Mouse (Mus musculus) E14TG2a.4 (cell line): ENCODE measurements at regions not wholly inside any gene's neighbourhood (a gene's known extent, or its start where the extent isn't known, plus 50 kb on each side); places are given as distances from the start of the nearest gene placed in this dataset.
"Not testable (repeated sequence)": the region's sequence is repeated elsewhere in the genome, so short reads cannot be mapped to it uniquely, and the experiment has no call there.

ENCODE experiments used
- H3K27me3 ChIP-seq: 2 replicates; pipeline ENCODE4 v1.6.1; 2014; ENCODE audit warnings: low read length, control low read depth; ENCODE audit not compliant: insufficient read depth
- H3K36me3 ChIP-seq: 2 replicates; pipeline ENCODE4 v1.6.1; 2014; ENCODE audit warnings: low read length, control low read depth; ENCODE audit not compliant: insufficient read depth
- H3K4me1 ChIP-seq: replicated peaks from 2 replicates; pipeline ENCODE4 v1.6.1; 2014; ENCODE audit warnings: low read depth, low read length, control low read depth
- H3K4me3 ChIP-seq: replicated peaks from 2 replicates; pipeline ENCODE4 v1.5.1; 2014; ENCODE audit warnings: mild to moderate bottlenecking, low read length
- H3K9me3 ChIP-seq: 2 replicates; pipeline ENCODE4 v1.6.1; 2014; ENCODE audit warnings: low read length, control low read depth
- CTCF ChIP-seq: conservative IDR thresholded peaks from 2 replicates; pipeline ENCODE4 v1.5.1; 2014; ENCODE audit warnings: low read length
- NANOG ChIP-seq: IDR thresholded peaks from 2 replicates; pipeline ENCODE4 v1.6.1; 2014; ENCODE audit warnings: borderline replicate concordance, low read length, mixed read lengths
- POU5F1 ChIP-seq: IDR thresholded peaks from 2 replicates; pipeline ENCODE4 v1.6.1; 2014; ENCODE audit warnings: low read length, borderline replicate concordance

- no peaks in the 10 kb centered on the region for H3K9me3 ChIP-seq
- TF ChIP-seq POU5F1 (no peak), CTCF (no peak), NANOG (no peak)
- H3K36me3 ChIP-seq = no peaks in the 10 kb centered on the region
- H3K4me3 ChIP-seq = no peak overlapping the region
- no peaks in the 10 kb centered on the region for H3K4me1 ChIP-seq
- no peaks in the 10 kb centered on the region for H3K27me3 ChIP-seq
Observed at GRCm38 (mm10) chr1:157827966-157828365, 321.4 kb downstream of the Sec16b start.

GRCm38 (mm10) chr1:157831511-157831910 is 325.0 kb downstream of the Sec16b start:
- H3K36me3 ChIP-seq = no peaks in the 10 kb centered on the region
- H3K9me3 ChIP-seq = no peaks in the 10 kb centered on the region
- no peaks in the 10 kb centered on the region for H3K27me3 ChIP-seq
- no peak for TF ChIP-seq NANOG
- no peak for TF ChIP-seq POU5F1
- TF ChIP-seq CTCF = no peak
- H3K4me1 ChIP-seq = no peaks in the 10 kb centered on the region
- no peak overlapping the region for H3K4me3 ChIP-seq

- H3K4me1 ChIP-seq = no peaks in the 10 kb centered on the region
- TF ChIP-seq CTCF = no peak
- no peaks in the 10 kb centered on the region; the same call in 1 of the 2 replicates for H3K9me3 ChIP-seq
- no peaks in the 10 kb centered on the region for H3K36me3 ChIP-seq
- H3K27me3 ChIP-seq = no peaks in the 10 kb centered on the region; the same call in 1 of the 2 replicates
- H3K4me3 ChIP-seq = no peak overlapping the region
Observed at GRCm38 (mm10) chr1:157872775-157873174, 366.2 kb downstream of the Sec16b start.

GRCm38 (mm10) chr1:157875006-157875405 is 368.5 kb downstream of the Sec16b start:
- no peaks in the 10 kb centered on the region for H3K4me1 ChIP-seq
- H3K9me3 ChIP-seq = no peaks in the 10 kb centered on the region; the same call in 1 of the 2 replicates
- TF ChIP-seq NANOG (no peak), CTCF (no peak), POU5F1 (no peak)
- H3K36me3 ChIP-seq = no peaks in the 10 kb centered on the region
- H3K4me3 ChIP-seq = no peak overlapping the region
- H3K27me3 ChIP-seq = no peaks in the 10 kb centered on the region; the same call in 1 of the 2 replicates

DNA sequence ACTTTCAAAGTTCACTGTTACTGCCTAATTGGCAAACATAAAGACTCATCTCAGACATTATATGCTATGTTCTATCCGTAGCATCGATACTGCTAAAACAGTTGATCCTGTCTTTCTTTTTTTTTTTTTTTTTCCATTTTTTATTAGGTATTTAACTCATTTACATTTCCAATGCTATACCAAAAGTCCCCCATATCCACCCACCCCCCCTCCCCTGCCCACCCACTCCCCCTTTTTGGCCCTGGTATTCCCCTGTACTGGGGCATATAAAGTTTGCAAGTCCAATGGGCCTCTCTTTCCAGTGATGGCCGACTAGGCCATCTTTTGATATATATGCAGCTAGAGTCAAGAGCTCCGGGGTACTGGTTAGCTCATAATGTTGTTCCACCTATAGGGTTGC is 370.6 kb downstream of the Sec16b start:
- H3K4me1 ChIP-seq, H3K4me3 ChIP-seq, H3K27me3 ChIP-seq, H3K9me3 ChIP-seq, H3K36me3 ChIP-seq: not testable (repeated sequence)

DNA sequence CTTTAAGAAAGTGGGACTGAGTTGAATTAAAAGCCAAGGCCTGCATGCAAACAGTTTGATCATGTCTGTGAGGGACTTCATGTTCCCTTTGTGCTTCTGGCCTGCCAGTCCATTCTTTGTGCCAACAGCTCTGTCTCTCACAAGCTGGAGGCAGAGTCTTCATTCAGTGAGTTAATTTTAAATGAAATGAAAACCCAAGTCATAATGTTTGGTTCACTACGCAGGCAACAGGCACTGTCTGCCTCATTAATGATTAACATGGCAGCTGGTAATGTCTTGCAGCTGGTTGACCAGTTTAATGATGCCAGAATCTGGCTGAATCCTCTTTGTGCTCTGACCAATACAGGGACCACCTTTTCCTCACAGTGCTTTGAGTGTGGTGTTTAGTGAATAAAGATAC is 380.6 kb downstream of the Sec16b start:
- Histone ChIP-seq H3K9me3 (peaks cover 7% of the 10 kb centered on the region), H3K27me3 (no peaks in the 10 kb centered on the region; the same call in 1 of the 2 replicates), H3K4me3 (no peak overlapping the region), H3K36me3 (no peaks in the 10 kb centered on the region), H3K4me1 (no peaks in the 10 kb centered on the region)
- TF ChIP-seq NANOG (no peak), CTCF (no peak), POU5F1 (no peak)

DNA sequence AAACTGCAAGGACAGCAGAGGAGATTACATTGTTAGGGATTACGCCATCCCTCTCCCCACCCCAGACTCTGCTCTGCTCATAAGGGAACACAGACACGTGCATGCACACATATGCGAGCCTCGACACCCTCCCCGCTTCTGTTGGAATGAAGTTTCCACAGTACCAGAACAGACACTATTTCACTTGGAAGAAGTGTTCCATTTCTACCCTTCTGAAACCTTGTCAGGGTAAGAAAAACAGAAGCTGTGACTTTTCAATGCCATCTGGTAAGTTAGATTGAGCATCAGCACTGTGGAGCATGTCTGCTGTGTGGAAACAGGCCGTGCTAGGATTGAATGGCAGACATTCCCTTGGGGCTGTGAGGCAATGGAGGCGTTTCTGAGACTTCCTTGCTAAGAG is 382.0 kb downstream of the Sec16b start:
- Histone ChIP-seq H3K9me3 (peaks cover 7% of the 10 kb centered on the region), H3K4me1 (no peaks in the 10 kb centered on the region), H3K27me3 (no peaks in the 10 kb centered on the region; the same call in 1 of the 2 replicates), H3K36me3 (no peaks in the 10 kb centered on the region), H3K4me3 (no peak overlapping the region)
- TF ChIP-seq POU5F1 (no peak), NANOG (no peak), CTCF (no peak)

- Histone ChIP-seq H3K36me3 (no peaks in the 10 kb centered on the region), H3K4me3 (no peak overlapping the region), H3K9me3 (no peaks in the 10 kb centered on the region), H3K27me3 (no peaks in the 10 kb centered on the region), H3K4me1 (no peaks in the 10 kb centered on the region)
- no peak for TF ChIP-seq POU5F1
- no peak for TF ChIP-seq NANOG
- TF ChIP-seq CTCF = no peak
Observed at GRCm38 (mm10) chr1:157906168-157906567, 399.6 kb downstream of the Sec16b start.

DNA sequence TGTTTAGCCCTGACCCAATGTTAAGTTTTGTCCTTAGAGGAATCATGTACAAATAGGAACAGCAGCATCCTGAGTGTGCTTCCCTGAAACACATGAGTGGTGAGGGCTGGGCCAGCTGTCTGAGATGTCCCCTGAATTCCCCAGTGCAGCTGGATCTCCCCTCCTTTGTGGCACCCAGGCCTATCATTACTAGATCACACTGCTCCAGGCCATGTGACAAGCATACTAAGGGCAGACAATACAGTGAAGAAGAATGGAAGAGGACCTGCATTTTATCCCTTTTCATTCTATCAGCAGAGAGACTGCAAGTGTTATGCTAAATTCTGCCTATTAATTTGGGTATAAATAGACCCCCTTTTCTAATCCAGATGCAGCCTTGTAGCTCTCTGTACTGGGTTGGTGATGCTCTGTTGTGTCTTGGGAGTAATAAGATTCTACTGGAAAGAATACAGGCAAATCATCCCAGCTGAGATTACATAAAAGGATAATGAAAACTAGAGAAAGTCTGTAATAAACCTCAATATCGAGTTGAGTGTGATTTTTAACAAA is 418.3 kb downstream of the Brinp2 start:
- Histone ChIP-seq H3K4me3 (no peak overlapping the region), H3K4me1 (peaks cover 7% of the 10 kb centered on the region; the same call in 1 of the 2 replicates), H3K9me3 (no peaks in the 10 kb centered on the region), H3K36me3 (no peaks in the 10 kb centered on the region), H3K27me3 (no peaks in the 10 kb centered on the region)
- no peak for TF ChIP-seq CTCF
- TF ChIP-seq POU5F1 = no peak
- no peak for TF ChIP-seq NANOG

DNA sequence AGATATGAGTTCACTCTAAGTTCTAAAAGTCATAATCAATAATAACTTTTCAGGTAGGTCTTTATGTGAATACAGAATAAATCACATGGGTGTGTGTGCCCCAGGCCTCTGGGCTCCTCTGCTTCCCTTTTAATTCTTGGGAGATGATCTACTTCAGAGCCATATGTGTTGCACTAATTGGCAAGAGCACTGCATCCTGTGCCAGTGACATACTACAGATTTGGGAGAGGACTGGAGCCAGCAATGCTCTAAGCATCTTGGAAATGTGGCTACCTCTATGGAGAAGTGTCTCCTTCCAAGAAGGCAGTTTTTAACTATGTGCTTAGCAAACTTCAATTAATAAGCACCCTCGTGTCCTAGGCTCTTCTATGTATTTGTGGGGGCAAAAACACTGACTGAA is 416.6 kb downstream of the Brinp2 start:
- no peak for TF ChIP-seq CTCF
- no peak for TF ChIP-seq NANOG
- TF ChIP-seq POU5F1 = no peak
- Histone ChIP-seq H3K9me3 (no peaks in the 10 kb centered on the region), H3K27me3 (no peaks in the 10 kb centered on the region), H3K36me3 (no peaks in the 10 kb centered on the region), H3K4me1 (peaks cover 7% of the 10 kb centered on the region; the same call in 1 of the 2 replicates), H3K4me3 (no peak overlapping the region)
